Mouse (Mus musculus) erythroblast, embryonic 14.5 days (primary cell): ENCODE measurements around the gene Kmt2d.

Experiments
- GATA1 ChIP-seq: IDR thresholded peaks from 2 replicates; pipeline ENCODE4 v1.6.1; 2012; ENCODE audit warnings: low read length, inconsistent platforms, mixed read lengths
- TAL1 ChIP-seq: IDR thresholded peaks from 3 replicates; pipeline ENCODE4 v1.6.1; 2012; ENCODE audit warnings: low read length, inconsistent platforms, mixed read lengths

- TF ChIP-seq TAL1 = no peak
- TF ChIP-seq GATA1 = no peak
Measured at GRCm38 (mm10) chr15:98869342-98870178, 1.4 kb downstream of the Kmt2d start.
